Mouse (Mus musculus): ENCODE measurements at regions not wholly inside any gene's neighbourhood (a gene's known extent, or its start where the extent isn't known, plus 50 kb on each side); places are given as distances from the start of the nearest gene placed in this dataset.

- no peak overlapping the region for H3K27ac ChIP-seq (ENCODE audit: insufficient read depth, low read length)
- H3K4me3 ChIP-seq (replicated peaks; ENCODE audit: insufficient read depth, low read depth, low read length): no peak overlapping the region
- H3K27me3 ChIP-seq (ENCODE audit: control insufficient read depth, insufficient read depth, low read length): no peaks in the 10 kb centered on the region
- TF ChIP-seq CTCF (IDR thresholded peaks at IDR 0.05; ENCODE audit: borderline replicate concordance, insufficient read depth, low read depth, low read length) (peak; percentile 10; the same call in 1 of the 2 replicates), POLR2A (IDR thresholded peaks at IDR 0.05; ENCODE audit: borderline replicate concordance, insufficient read depth, low read length) (no peak)
- no peak for DNase-seq
- no peaks in the 10 kb centered on the region for H3K4me1 ChIP-seq (ENCODE audit: control insufficient read depth, insufficient read depth, low read length)
- WGBS: 80% methylated on average over 9 of the region's 9 CpGs
These were observed 110.3 kb downstream of the 4933412E24Rik start for GRCm38 (mm10) chr15:59905832-59906797.

GRCm38 (mm10) chr15:59904741-59905140 is 111.7 kb downstream of the 4933412E24Rik start:
- H3K27ac ChIP-seq (ENCODE audit: insufficient read depth, low read length): no peak overlapping the region
- no peak overlapping the region for H3K4me3 ChIP-seq (replicated peaks; ENCODE audit: insufficient read depth, low read depth, low read length)
- no peaks in the 10 kb centered on the region for H3K4me1 ChIP-seq (ENCODE audit: control insufficient read depth, insufficient read depth, low read length)
- WGBS: 76% methylated on average over 5 of the region's 5 CpGs
- H3K27me3 ChIP-seq (ENCODE audit: control insufficient read depth, insufficient read depth, low read length): no peaks in the 10 kb centered on the region
- no peak for DNase-seq
- TF ChIP-seq POLR2A (IDR thresholded peaks at IDR 0.05; ENCODE audit: borderline replicate concordance, insufficient read depth, low read length) (no peak), CTCF (IDR thresholded peaks at IDR 0.05; ENCODE audit: borderline replicate concordance, insufficient read depth, low read depth, low read length) (no peak)

- TF ChIP-seq POLR2A (IDR thresholded peaks at IDR 0.05; ENCODE audit: borderline replicate concordance, insufficient read depth, low read length): no peak
- no peak for TF ChIP-seq CTCF (IDR thresholded peaks at IDR 0.05; ENCODE audit: borderline replicate concordance, insufficient read depth, low read depth, low read length)
- H3K4me1 ChIP-seq (ENCODE audit: control insufficient read depth, insufficient read depth, low read length): no peaks in the 10 kb centered on the region
- no peaks in the 10 kb centered on the region for H3K27me3 ChIP-seq (ENCODE audit: control insufficient read depth, insufficient read depth, low read length)
- 20% methylated on average over 2 of the region's 2 CpGs for WGBS
- H3K27ac ChIP-seq (ENCODE audit: insufficient read depth, low read length): no peak overlapping the region
- no peak overlapping the region for H3K4me3 ChIP-seq (replicated peaks; ENCODE audit: insufficient read depth, low read depth, low read length)
- no peak for DNase-seq
These were observed 127.4 kb downstream of the 4933412E24Rik start for GRCm38 (mm10) chr15:59888996-59889395.

- WGBS: 60% methylated on average over 2 of the region's 2 CpGs
- no peak for DNase-seq
- H3K27me3 ChIP-seq (ENCODE audit: control insufficient read depth, insufficient read depth, low read length): no peaks in the 10 kb centered on the region
- H3K27ac ChIP-seq (ENCODE audit: insufficient read depth, low read length): no peak overlapping the region
- H3K4me3 ChIP-seq (replicated peaks; ENCODE audit: insufficient read depth, low read depth, low read length): no peak overlapping the region
- H3K4me1 ChIP-seq (ENCODE audit: control insufficient read depth, insufficient read depth, low read length): no peaks in the 10 kb centered on the region
- TF ChIP-seq CTCF (IDR thresholded peaks at IDR 0.05; ENCODE audit: borderline replicate concordance, insufficient read depth, low read depth, low read length) (no peak), POLR2A (IDR thresholded peaks at IDR 0.05; ENCODE audit: borderline replicate concordance, insufficient read depth, low read length) (no peak)
These were observed 128.3 kb downstream of the 4933412E24Rik start for GRCm38 (mm10) chr15:59888131-59888459.

GRCm38 (mm10) chr15:59887381-59888130 is 128.9 kb downstream of the 4933412E24Rik start:
- H3K27ac ChIP-seq (ENCODE audit: insufficient read depth, low read length): no peak overlapping the region
- 60% methylated on average over 5 of the region's 5 CpGs for WGBS
- TF ChIP-seq POLR2A (IDR thresholded peaks at IDR 0.05; ENCODE audit: borderline replicate concordance, insufficient read depth, low read length) (no peak), CTCF (IDR thresholded peaks at IDR 0.05; ENCODE audit: borderline replicate concordance, insufficient read depth, low read depth, low read length) (no peak)

GRCm38 (mm10) chr15:59886036-59886435 is 130.4 kb downstream of the 4933412E24Rik start:
- no peak overlapping the region for H3K27ac ChIP-seq (ENCODE audit: insufficient read depth, low read length)
- 78% methylated on average over 2 of the region's 2 CpGs for WGBS
- no peaks in the 10 kb centered on the region for H3K27me3 ChIP-seq (ENCODE audit: control insufficient read depth, insufficient read depth, low read length)
- TF ChIP-seq POLR2A (IDR thresholded peaks at IDR 0.05; ENCODE audit: borderline replicate concordance, insufficient read depth, low read length) (no peak), CTCF (IDR thresholded peaks at IDR 0.05; ENCODE audit: borderline replicate concordance, insufficient read depth, low read depth, low read length) (no peak)
- no peak overlapping the region for H3K4me3 ChIP-seq (replicated peaks; ENCODE audit: insufficient read depth, low read depth, low read length)
- no peak for DNase-seq
- H3K4me1 ChIP-seq (ENCODE audit: control insufficient read depth, insufficient read depth, low read length): no peaks in the 10 kb centered on the region

More at GRCm38 (mm10) chr15:59887381-59888130, 128.9 kb downstream of the 4933412E24Rik start:
- Histone ChIP-seq H3K4me1 (ENCODE audit: control insufficient read depth, insufficient read depth, low read length) (no peaks in the 10 kb centered on the region), H3K4me3 (replicated peaks; ENCODE audit: insufficient read depth, low read depth, low read length) (no peak overlapping the region), H3K27me3 (ENCODE audit: control insufficient read depth, insufficient read depth, low read length) (no peaks in the 10 kb centered on the region)
- no peak for DNase-seq

- Histone ChIP-seq H3K4me1 (ENCODE audit: control insufficient read depth, insufficient read depth, low read length) (no peaks in the 10 kb centered on the region), H3K4me3 (replicated peaks; ENCODE audit: insufficient read depth, low read depth, low read length) (no peak overlapping the region), H3K27ac (ENCODE audit: insufficient read depth, low read length) (no peak overlapping the region), H3K27me3 (ENCODE audit: control insufficient read depth, insufficient read depth, low read length) (no peaks in the 10 kb centered on the region)
- TF ChIP-seq CTCF (IDR thresholded peaks at IDR 0.05; ENCODE audit: borderline replicate concordance, insufficient read depth, low read depth, low read length): no peak
- TF ChIP-seq POLR2A (IDR thresholded peaks at IDR 0.05; ENCODE audit: borderline replicate concordance, insufficient read depth, low read length): no peak
- DNase-seq: no peak
- WGBS: 49% methylated on average over 5 of the region's 5 CpGs
These were observed 134.0 kb downstream of the 4933412E24Rik start for GRCm38 (mm10) chr15:59882444-59882843.

All from cerebellum, adult 2 months (tissue).